Mouse (Mus musculus) midbrain, embryonic 13.5 days (tissue): Measurements from ENCODE around the gene Atp6v1f. TPM values are rescaled to one million over a fixed set of nuclear protein-coding genes. Genes with fewer than 3 reads are reported as not detected.

Source experiments
- ATAC-seq: fragments of 200-750 bp; cut with Nextera tagmentation; 2 replicates; pipeline ENCODE4 v1.8.0; 2017; ENCODE audit warnings: mild to moderate bottlenecking, moderate TSS enrichment, moderate library complexity
- H3K27ac ChIP-seq: fragments of 300-500 bp; sonication (generic); 2 replicates; pipeline ENCODE4 v1.5.1; 2015; ENCODE audit warnings: inconsistent platforms, mild to moderate bottlenecking, moderate library complexity
- H3K27me3 ChIP-seq: fragments of 300-500 bp; sonication (generic); 2 replicates; pipeline ENCODE4 v1.6.1; 2015; ENCODE audit warnings: mild to moderate bottlenecking, inconsistent platforms
- H3K36me3 ChIP-seq: fragments of 300-500 bp; sonication (generic); 2 replicates; pipeline ENCODE4 v1.6.1; 2015; ENCODE audit warnings: mild to moderate bottlenecking, inconsistent platforms
- H3K4me1 ChIP-seq: fragments of 300-500 bp; sonication (generic); replicated peaks from 2 replicates; pipeline ENCODE4 v1.6.1; 2015; ENCODE audit warnings: inconsistent platforms
- H3K4me2 ChIP-seq: fragments of 300-500 bp; sonication (generic); replicated peaks from 2 replicates; pipeline ENCODE4 v1.6.1; 2015; ENCODE audit warnings: moderate library complexity, mild to moderate bottlenecking, inconsistent platforms
- H3K4me3 ChIP-seq: fragments of 300-500 bp; sonication (generic); replicated peaks from 2 replicates; pipeline ENCODE4 v1.5.1; 2015; ENCODE audit warnings: mild to moderate bottlenecking, inconsistent platforms
- H3K9ac ChIP-seq: fragments of 300-500 bp; sonication (generic); replicated peaks from 2 replicates; pipeline ENCODE4 v1.6.1; 2015; ENCODE audit warnings: mild to moderate bottlenecking, inconsistent platforms
- H3K9me3 ChIP-seq: fragments of 300-500 bp; sonication (generic); 2 replicates; pipeline ENCODE4 v1.6.1; 2016; ENCODE audit warnings: mild to moderate bottlenecking, inconsistent platforms
- WGBS: fragments of 180-500 bp; shearing (Covaris S2); methylation state at CpG from one replicate; pipeline ENCODE4 v1.1.7; 2015; 5-methylcytosine and 5-hydroxymethylcytosine counted together
- polyA plus RNA-seq: library from polyadenylated mRNA; unstranded; fragments of >200 nt; fragmentation: Nextera tagmentation; extraction: Ambion mirVana; gene quantifications from 2 replicates; pipeline ENCODE4 v1.2.1, GENCODE M21; 2015

Atp6v1f gene
- polyA plus RNA-seq, 1 experiment from 2014 or later = 328 TPM

GRCm38 (mm10) chr6:29434911-29435691, 32.4 kb upstream of the Atp6v1f start:
- ATAC-seq = peak; percentile 59
- peaks cover 48% of the 10 kb centered on the region for H3K4me1 ChIP-seq
- H3K27ac ChIP-seq = peak overlapping the region; percentile 76
- no peaks in the 10 kb centered on the region for H3K9me3 ChIP-seq
- 0 out of 2 replicates have a peak overlapping the region, but pooled peaks have one; percentile 4 for H3K4me3 ChIP-seq
- WGBS = 4% methylated on average over 12 of the region's 13 CpGs
- peak overlapping the region; percentile 42; the same call in 1 of the 2 replicates for H3K9ac ChIP-seq
- H3K4me2 ChIP-seq = peak overlapping the region; percentile 76
- H3K27me3 ChIP-seq = peaks cover 53% of the 10 kb centered on the region
- H3K36me3 ChIP-seq = no peaks in the 10 kb centered on the region

- H3K9me3 ChIP-seq = no peaks in the 10 kb centered on the region
- ATAC-seq = peak; percentile 47
- 10% methylated on average over 6 of the region's 6 CpGs for WGBS
- peaks cover 48% of the 10 kb centered on the region for H3K4me1 ChIP-seq
- H3K9ac ChIP-seq = 0 out of 2 replicates have a peak overlapping the region, but pooled peaks have one; percentile 23
- H3K4me3 ChIP-seq = no peak overlapping the region
- peaks cover 45% of the 10 kb centered on the region for H3K27me3 ChIP-seq
- no peaks in the 10 kb centered on the region for H3K36me3 ChIP-seq
- H3K27ac ChIP-seq = peak overlapping the region; percentile 76
- H3K4me2 ChIP-seq = peak overlapping the region; percentile 76
These were observed 31.5 kb upstream of the Atp6v1f start for GRCm38 (mm10) chr6:29435940-29436451.

- Histone ChIP-seq H3K36me3 (no peaks in the 10 kb centered on the region), H3K4me3 (no peak overlapping the region), H3K27me3 (peaks cover 41% of the 10 kb centered on the region), H3K9me3 (no peaks in the 10 kb centered on the region), H3K9ac (peak overlapping the region; percentile 56), H3K27ac (peak overlapping the region; percentile 76), H3K4me2 (peak overlapping the region; percentile 76), H3K4me1 (peaks cover 47% of the 10 kb centered on the region)
- ATAC-seq = peak; percentile 56
- 2% methylated on average over 11 of the region's 11 CpGs for WGBS
These were observed 31.0 kb upstream of the Atp6v1f start for GRCm38 (mm10) chr6:29436461-29436934.

GRCm38 (mm10) chr6:29439251-29439650, 28.3 kb upstream of the Atp6v1f start:
- H3K9ac ChIP-seq = no peak overlapping the region
- H3K4me1 ChIP-seq = peaks cover 25% of the 10 kb centered on the region
- no peak overlapping the region for H3K4me2 ChIP-seq
- peaks cover 15% of the 10 kb centered on the region for H3K27me3 ChIP-seq
- 67% methylated on average over 4 of the region's 4 CpGs for WGBS
- no peak overlapping the region for H3K27ac ChIP-seq
- ATAC-seq = no peak
- no peak overlapping the region for H3K4me3 ChIP-seq
- H3K36me3 ChIP-seq = no peaks in the 10 kb centered on the region
- H3K9me3 ChIP-seq = no peaks in the 10 kb centered on the region

GRCm38 (mm10) chr6:29439789-29440188, 27.7 kb upstream of the Atp6v1f start:
- Histone ChIP-seq H3K9ac (no peak overlapping the region), H3K9me3 (no peaks in the 10 kb centered on the region), H3K27me3 (peaks cover 10% of the 10 kb centered on the region), H3K36me3 (no peaks in the 10 kb centered on the region), H3K27ac (no peak overlapping the region), H3K4me2 (no peak overlapping the region), H3K4me1 (peaks cover 20% of the 10 kb centered on the region), H3K4me3 (no peak overlapping the region)
- no peak for ATAC-seq
- WGBS = 94% methylated on average over 6 of the region's 6 CpGs

- no peaks in the 10 kb centered on the region for H3K27me3 ChIP-seq
- H3K9me3 ChIP-seq = no peaks in the 10 kb centered on the region
- 69% methylated on average over 11 of the region's 11 CpGs for WGBS
- H3K4me2 ChIP-seq = no peak overlapping the region
- H3K27ac ChIP-seq = no peak overlapping the region
- no peak overlapping the region for H3K4me3 ChIP-seq
- no peaks in the 10 kb centered on the region for H3K4me1 ChIP-seq
- no peak for ATAC-seq
- peaks cover 7% of the 10 kb centered on the region; the same call in 1 of the 2 replicates for H3K36me3 ChIP-seq
- H3K9ac ChIP-seq = no peak overlapping the region
These were observed 22.7 kb upstream of the Atp6v1f start for GRCm38 (mm10) chr6:29444773-29445172.

GRCm38 (mm10) chr6:29445354-29445753, 22.2 kb upstream of the Atp6v1f start:
- H3K9ac ChIP-seq = no peak overlapping the region
- H3K27me3 ChIP-seq = no peaks in the 10 kb centered on the region
- H3K9me3 ChIP-seq = no peaks in the 10 kb centered on the region
- peaks cover 7% of the 10 kb centered on the region; the same call in 1 of the 2 replicates for H3K36me3 ChIP-seq
- H3K4me1 ChIP-seq = no peaks in the 10 kb centered on the region
- no peak for ATAC-seq
- H3K27ac ChIP-seq = no peak overlapping the region
- WGBS = 94% methylated on average over 7 of the region's 7 CpGs
- no peak overlapping the region for H3K4me3 ChIP-seq
- no peak overlapping the region for H3K4me2 ChIP-seq

GRCm38 (mm10) chr6:29449858-29450257, 17.7 kb upstream of the Atp6v1f start:
- no peak for ATAC-seq
- H3K4me3 ChIP-seq = no peak overlapping the region
- H3K9me3 ChIP-seq = no peaks in the 10 kb centered on the region
- no peak overlapping the region for H3K9ac ChIP-seq
- H3K4me1 ChIP-seq = no peaks in the 10 kb centered on the region
- H3K27me3 ChIP-seq = no peaks in the 10 kb centered on the region
- no peak overlapping the region for H3K27ac ChIP-seq
- no peak overlapping the region for H3K4me2 ChIP-seq
- 37% methylated on average over 4 of the region's 4 CpGs for WGBS
- peaks cover 7% of the 10 kb centered on the region; the same call in 1 of the 2 replicates for H3K36me3 ChIP-seq

GRCm38 (mm10) chr6:29450667-29451066, 16.9 kb upstream of the Atp6v1f start:
- H3K36me3 ChIP-seq = peaks cover 7% of the 10 kb centered on the region; the same call in 1 of the 2 replicates
- no peak overlapping the region for H3K9ac ChIP-seq
- no peak for ATAC-seq
- H3K4me1 ChIP-seq = no peaks in the 10 kb centered on the region
- H3K27me3 ChIP-seq = no peaks in the 10 kb centered on the region
- no peaks in the 10 kb centered on the region for H3K9me3 ChIP-seq
- no peak overlapping the region for H3K4me2 ChIP-seq
- H3K27ac ChIP-seq = no peak overlapping the region
- no peak overlapping the region for H3K4me3 ChIP-seq
- WGBS = 96% methylated on average over 6 of the region's 6 CpGs

- Histone ChIP-seq H3K4me3 (no peak overlapping the region), H3K27me3 (no peaks in the 10 kb centered on the region), H3K4me1 (no peaks in the 10 kb centered on the region), H3K9ac (no peak overlapping the region), H3K36me3 (no peaks in the 10 kb centered on the region), H3K27ac (no peak overlapping the region), H3K4me2 (no peak overlapping the region), H3K9me3 (no peaks in the 10 kb centered on the region)
- no peak for ATAC-seq
- 59% methylated on average over 7 of the region's 7 CpGs for WGBS
These were observed 6.0 kb upstream of the Atp6v1f start for GRCm38 (mm10) chr6:29461502-29461901.

- ATAC-seq = no peak
- Histone ChIP-seq H3K9me3 (no peaks in the 10 kb centered on the region), H3K36me3 (no peaks in the 10 kb centered on the region), H3K4me2 (no peak overlapping the region), H3K4me1 (peaks cover 3% of the 10 kb centered on the region), H3K9ac (no peak overlapping the region), H3K4me3 (no peak overlapping the region), H3K27ac (no peak overlapping the region), H3K27me3 (no peaks in the 10 kb centered on the region)
- 80% methylated on average over 3 of the region's 3 CpGs for WGBS
These were observed 4.1 kb upstream of the Atp6v1f start for GRCm38 (mm10) chr6:29463388-29463787.

GRCm38 (mm10) chr6:29468851-29469250, 1.3 kb downstream of the Atp6v1f start:
- H3K9me3 ChIP-seq = no peaks in the 10 kb centered on the region
- H3K4me1 ChIP-seq = peaks cover 15% of the 10 kb centered on the region
- ATAC-seq = no peak
- peak overlapping the region; percentile 80 for H3K9ac ChIP-seq
- H3K36me3 ChIP-seq = peaks cover 24% of the 10 kb centered on the region
- peak overlapping the region; percentile 72 for H3K4me3 ChIP-seq
- H3K27ac ChIP-seq = no peak overlapping the region
- H3K27me3 ChIP-seq = peaks cover under 1% of the 10 kb centered on the region; the same call in 1 of the 2 replicates
- H3K4me2 ChIP-seq = peak overlapping the region; percentile 74
- WGBS = 89% methylated on average over 3 of the region's 3 CpGs
